Mouse (Mus musculus): ENCODE data around the gene Gabrb1. TPM values are rescaled to one million over a fixed set of nuclear protein-coding genes. Genes with fewer than 3 reads are reported as not detected.

Gabrb1 gene
- polyA plus RNA-seq, 1 experiment from 2014 or later = 18.8 TPM

- Histone ChIP-seq H3K9ac (replicated peaks) (peak overlapping the region; percentile 55), H3K4me2 (replicated peaks) (peak overlapping the region; percentile 86), H3K9me3 (no peaks in the 10 kb centered on the region), H3K27me3 (no peaks in the 10 kb centered on the region), H3K27ac (replicated peaks) (no peak overlapping the region), H3K36me3 (no peaks in the 10 kb centered on the region), H3K4me1 (peaks cover 9% of the 10 kb centered on the region), H3K4me3 (peak overlapping the region; percentile 51)
- WGBS = under 1% methylated on average over 46 of the region's 46 CpGs
- peak; percentile 93 for ATAC-seq (replicated peaks)
Observed at GRCm38 (mm10) chr5:71700468-71701272, 42.8 kb downstream of the Gabrb1 start.

GRCm38 (mm10) chr5:71701273-71701614, 43.3 kb downstream of the Gabrb1 start:
- no peak for ATAC-seq (replicated peaks)

DNA sequence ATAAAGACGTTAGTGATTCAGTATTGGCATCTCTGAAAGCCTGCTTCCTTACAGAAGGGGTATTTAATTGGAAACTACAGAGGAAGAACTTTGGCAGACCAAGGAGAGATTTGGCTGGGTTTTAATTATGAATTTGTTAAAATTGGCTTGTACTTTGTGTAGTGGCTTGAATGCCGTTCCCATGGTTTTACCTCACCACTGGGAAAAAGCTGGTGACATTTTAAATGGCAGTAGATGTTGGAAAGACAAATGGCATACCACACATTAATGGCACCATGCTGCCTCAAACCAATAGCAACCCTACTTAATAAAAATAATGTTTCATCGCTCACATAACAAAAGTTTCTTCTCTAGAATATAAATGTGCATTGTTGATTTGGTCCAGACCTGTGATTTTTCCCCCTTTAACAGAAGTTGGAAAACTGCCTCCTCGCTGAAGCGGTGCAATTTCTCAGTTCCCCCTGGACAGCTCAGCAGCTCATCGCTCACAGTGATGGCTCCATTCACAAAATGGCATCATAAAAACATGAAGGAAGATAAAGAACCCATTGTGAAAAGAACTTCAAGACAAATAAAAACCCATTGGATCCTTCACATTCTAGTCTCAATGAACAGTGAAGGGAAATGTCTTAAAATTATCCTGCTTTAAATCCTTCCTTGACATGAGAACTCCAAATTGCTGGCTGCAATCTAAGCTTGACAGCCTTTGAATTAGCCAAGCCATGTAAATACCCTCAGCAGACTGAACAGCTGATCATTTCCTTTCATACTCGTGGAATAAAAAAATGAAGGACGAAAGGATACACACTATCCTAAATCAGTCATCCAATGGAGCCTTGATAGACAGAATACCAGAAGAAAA, 75.2 kb downstream of the Gabrb1 start:
- peak; percentile 90 for ATAC-seq (replicated peaks)
- 62% methylated on average over 8 of the region's 8 CpGs for WGBS

More at GRCm38 (mm10) chr5:71701273-71701614, 43.3 kb downstream of the Gabrb1 start:
- peak overlapping the region; percentile 55 for H3K9ac ChIP-seq (replicated peaks)
- WGBS = 3% methylated on average over 6 of the region's 6 CpGs
- H3K4me1 ChIP-seq = peaks cover 9% of the 10 kb centered on the region
- H3K4me2 ChIP-seq (replicated peaks) = peak overlapping the region; percentile 86
- H3K9me3 ChIP-seq = no peaks in the 10 kb centered on the region
- H3K27me3 ChIP-seq = no peaks in the 10 kb centered on the region
- H3K36me3 ChIP-seq = no peaks in the 10 kb centered on the region
- no peak overlapping the region for H3K27ac ChIP-seq (replicated peaks)
- H3K4me3 ChIP-seq = peak overlapping the region; percentile 51

DNA sequence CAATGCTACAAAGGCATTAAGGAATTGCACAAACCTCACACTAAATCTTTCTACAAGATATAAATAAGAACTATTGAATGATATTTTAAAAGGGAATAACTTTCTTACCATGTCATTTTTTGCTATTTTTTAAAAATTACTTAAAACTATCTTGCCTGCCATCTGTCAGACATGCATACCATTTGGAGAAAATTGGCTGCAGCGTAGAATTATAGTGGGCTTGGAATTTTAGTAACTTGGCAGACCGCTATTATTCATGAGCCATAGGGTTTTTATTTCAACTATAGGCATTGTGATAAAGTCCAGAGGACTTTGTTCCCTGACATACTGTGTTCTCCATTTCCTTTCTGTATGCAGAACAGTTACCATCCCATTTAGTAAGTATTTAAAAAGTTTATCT, 89.5 kb downstream of the Gabrb1 start:
- H3K9ac ChIP-seq (replicated peaks) = no peak overlapping the region
- no peaks in the 10 kb centered on the region for H3K27me3 ChIP-seq
- no peaks in the 10 kb centered on the region for H3K36me3 ChIP-seq
- H3K4me2 ChIP-seq (replicated peaks) = no peak overlapping the region
- no peak for ATAC-seq (replicated peaks)
- 69% methylated on average over 2 of the region's 2 CpGs for WGBS
- no peaks in the 10 kb centered on the region for H3K4me1 ChIP-seq
- no peak overlapping the region for H3K4me3 ChIP-seq
- H3K27ac ChIP-seq (replicated peaks) = no peak overlapping the region; the same call in 1 of the 2 replicates
- no peaks in the 10 kb centered on the region for H3K9me3 ChIP-seq

More for the DNA sequence above, 75.2 kb downstream of the Gabrb1 start:
- no peak overlapping the region for H3K4me2 ChIP-seq (replicated peaks)
- no peaks in the 10 kb centered on the region for H3K36me3 ChIP-seq
- H3K27ac ChIP-seq (replicated peaks) = peak overlapping the region; percentile 47
- no peaks in the 10 kb centered on the region; the same call in 1 of the 2 replicates for H3K4me1 ChIP-seq
- H3K9ac ChIP-seq (replicated peaks) = no peak overlapping the region
- no peak overlapping the region for H3K4me3 ChIP-seq
- H3K27me3 ChIP-seq = no peaks in the 10 kb centered on the region
- H3K9me3 ChIP-seq = no peaks in the 10 kb centered on the region

GRCm38 (mm10) chr5:71753966-71754365, 96.1 kb downstream of the Gabrb1 start:
- Histone ChIP-seq H3K9ac (replicated peaks) (no peak overlapping the region), H3K4me1 (no peaks in the 10 kb centered on the region), H3K4me2 (replicated peaks) (no peak overlapping the region), H3K36me3 (no peaks in the 10 kb centered on the region), H3K4me3 (no peak overlapping the region), H3K27me3 (no peaks in the 10 kb centered on the region), H3K9me3 (no peaks in the 10 kb centered on the region), H3K27ac (replicated peaks) (no peak overlapping the region)
- WGBS = 81% methylated on average over 5 of the region's 5 CpGs
- no peak for ATAC-seq (replicated peaks)

- Histone ChIP-seq H3K4me1 (no peaks in the 10 kb centered on the region), H3K27ac (replicated peaks) (no peak overlapping the region), H3K9me3 (no peaks in the 10 kb centered on the region), H3K4me2 (replicated peaks) (no peak overlapping the region), H3K9ac (replicated peaks) (no peak overlapping the region), H3K4me3 (no peak overlapping the region), H3K36me3 (no peaks in the 10 kb centered on the region), H3K27me3 (no peaks in the 10 kb centered on the region)
- no peak for ATAC-seq (replicated peaks)
- WGBS = 92% methylated on average over 6 of the region's 6 CpGs
Observed at GRCm38 (mm10) chr5:71761105-71761504, 103.2 kb downstream of the Gabrb1 start.

GRCm38 (mm10) chr5:71781514-71782179, 123.7 kb downstream of the Gabrb1 start:
- Histone ChIP-seq H3K9me3 (no peaks in the 10 kb centered on the region), H3K4me1 (no peaks in the 10 kb centered on the region), H3K4me3 (no peak overlapping the region), H3K36me3 (no peaks in the 10 kb centered on the region), H3K27ac (replicated peaks) (no peak overlapping the region), H3K27me3 (no peaks in the 10 kb centered on the region), H3K4me2 (replicated peaks) (no peak overlapping the region), H3K9ac (replicated peaks) (no peak overlapping the region)
- WGBS = 89% methylated on average over 2 of the region's 2 CpGs
- ATAC-seq (replicated peaks) = no peak

DNA sequence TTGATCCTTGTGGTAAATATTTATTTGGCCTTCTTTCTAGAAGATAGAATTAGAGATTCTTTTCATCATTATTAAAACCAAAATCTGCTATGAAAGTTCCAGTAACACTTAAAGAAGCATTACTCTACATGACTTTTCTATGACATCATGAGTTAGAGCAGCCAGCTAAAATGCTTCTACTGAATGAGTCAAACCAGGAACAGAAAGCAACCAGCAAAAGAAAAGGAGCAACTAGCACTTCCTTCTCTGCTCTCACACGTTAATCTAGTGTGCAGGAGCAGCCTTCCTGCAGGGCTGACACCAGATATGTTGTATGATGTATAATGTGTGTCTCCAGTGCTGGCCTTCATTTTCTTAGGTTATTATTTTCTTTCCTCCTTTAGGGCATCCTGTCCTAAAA, 164.9 kb downstream of the Gabrb1 start:
- no peaks in the 10 kb centered on the region for H3K4me1 ChIP-seq
- WGBS = 50% methylated on average over 1 of the region's 1 CpGs
- no peaks in the 10 kb centered on the region for H3K36me3 ChIP-seq
- no peak overlapping the region for H3K4me3 ChIP-seq
- no peak overlapping the region for H3K9ac ChIP-seq (replicated peaks)
- ATAC-seq (replicated peaks) = no peak
- no peak overlapping the region for H3K27ac ChIP-seq (replicated peaks)
- no peaks in the 10 kb centered on the region for H3K9me3 ChIP-seq
- H3K4me2 ChIP-seq (replicated peaks) = no peak overlapping the region
- no peaks in the 10 kb centered on the region for H3K27me3 ChIP-seq

DNA sequence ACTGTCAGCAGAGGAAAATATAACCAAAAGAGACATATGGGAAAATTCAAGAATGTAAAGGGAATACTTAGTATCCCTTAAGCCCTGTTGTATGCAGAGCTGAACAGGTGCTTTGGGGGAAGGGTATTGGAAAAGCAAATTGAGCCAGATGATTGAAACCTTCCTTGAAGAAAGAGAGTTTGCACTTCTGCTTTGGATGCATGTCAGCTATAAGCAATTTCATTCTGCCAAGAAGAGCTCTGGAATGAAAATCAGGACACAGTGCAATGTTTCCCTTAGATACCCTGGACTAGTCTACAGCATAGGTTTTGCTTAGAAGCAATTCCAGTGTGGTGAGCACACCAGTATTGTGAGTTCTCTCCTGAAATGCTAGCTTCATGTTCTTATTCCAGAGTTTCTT, 170.4 kb downstream of the Gabrb1 start:
- ATAC-seq (replicated peaks) = peak; percentile 55; the same call in 1 of the 2 replicates
- H3K27ac ChIP-seq (replicated peaks) = no peak overlapping the region

GRCm38 (mm10) chr5:71828996-71829395, 171.1 kb downstream of the Gabrb1 start:
- 56% methylated on average over 1 of the region's 1 CpGs for WGBS
- H3K36me3 ChIP-seq = no peaks in the 10 kb centered on the region
- H3K4me1 ChIP-seq = no peaks in the 10 kb centered on the region
- no peaks in the 10 kb centered on the region for H3K27me3 ChIP-seq
- 0 out of 2 replicates have a peak, but pooled peaks have one; percentile 68 for ATAC-seq (replicated peaks)
- no peak overlapping the region; the same call in 1 of the 2 replicates for H3K27ac ChIP-seq (replicated peaks)
- no peak overlapping the region for H3K4me3 ChIP-seq
- H3K4me2 ChIP-seq (replicated peaks) = no peak overlapping the region
- no peaks in the 10 kb centered on the region for H3K9me3 ChIP-seq
- H3K9ac ChIP-seq (replicated peaks) = no peak overlapping the region

More for the DNA sequence above, 170.4 kb downstream of the Gabrb1 start:
- Histone ChIP-seq H3K36me3 (no peaks in the 10 kb centered on the region), H3K4me3 (no peak overlapping the region), H3K9me3 (no peaks in the 10 kb centered on the region), H3K4me2 (replicated peaks) (no peak overlapping the region), H3K4me1 (no peaks in the 10 kb centered on the region), H3K27me3 (no peaks in the 10 kb centered on the region), H3K9ac (replicated peaks) (no peak overlapping the region)

DNA sequence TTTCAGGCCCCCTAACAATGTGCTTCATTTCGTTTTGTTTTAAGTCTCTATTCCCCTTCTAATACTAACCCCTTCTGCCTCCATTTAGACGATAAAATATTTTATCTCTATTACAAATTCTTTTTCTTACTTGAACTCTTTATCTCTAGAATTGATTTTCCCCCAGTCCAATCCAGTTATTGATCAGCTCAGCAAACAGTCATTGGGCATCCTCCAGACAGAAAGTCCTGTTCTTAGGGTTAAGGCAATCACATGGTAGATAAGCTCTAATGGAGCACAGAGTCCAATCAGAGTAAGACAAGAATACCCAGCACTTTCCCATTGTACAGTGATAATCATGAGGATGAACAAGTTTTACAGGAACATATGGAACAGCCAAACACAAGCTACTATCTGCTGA, 172.4 kb downstream of the Gabrb1 start:
- 90% methylated on average over 2 of the region's 2 CpGs for WGBS
- H3K9ac ChIP-seq (replicated peaks) = no peak overlapping the region
- H3K27ac ChIP-seq (replicated peaks) = no peak overlapping the region
- H3K27me3 ChIP-seq = no peaks in the 10 kb centered on the region
- no peaks in the 10 kb centered on the region for H3K9me3 ChIP-seq
- no peak overlapping the region for H3K4me3 ChIP-seq
- no peaks in the 10 kb centered on the region for H3K4me1 ChIP-seq
- no peak for ATAC-seq (replicated peaks)
- no peaks in the 10 kb centered on the region for H3K36me3 ChIP-seq
- no peak overlapping the region for H3K4me2 ChIP-seq (replicated peaks)

GRCm38 (mm10) chr5:71842241-71842640, 184.3 kb downstream of the Gabrb1 start:
- no peaks in the 10 kb centered on the region for H3K36me3 ChIP-seq
- no peak for ATAC-seq (replicated peaks)

More at GRCm38 (mm10) chr5:71842241-71842640, 184.3 kb downstream of the Gabrb1 start:
- H3K9me3 ChIP-seq = no peaks in the 10 kb centered on the region
- H3K4me2 ChIP-seq (replicated peaks) = no peak overlapping the region
- H3K27ac ChIP-seq (replicated peaks) = no peak overlapping the region
- H3K9ac ChIP-seq (replicated peaks) = no peak overlapping the region
- no peaks in the 10 kb centered on the region for H3K27me3 ChIP-seq
- no peaks in the 10 kb centered on the region for H3K4me1 ChIP-seq
- no peak overlapping the region for H3K4me3 ChIP-seq
